Mouse (Mus musculus) cortical plate, adult 2 months (tissue): ENCODE measurements at regions not wholly inside any gene's neighbourhood (a gene's known extent, or its start where the extent isn't known, plus 50 kb on each side); places are given as distances from the start of the nearest gene placed in this dataset.

Experiments
- CTCF ChIP-seq: fragments of 200-500 bp; IDR thresholded peaks from 2 replicates; pipeline ENCODE4 v1.5.1; 2011; ENCODE audit warnings: mild to moderate bottlenecking, control low read depth, low read length; ENCODE audit not compliant: insufficient read depth; ENCODE audit errors: extremely low read depth
- POLR2A ChIP-seq: fragments of 200-500 bp; IDR thresholded peaks from 2 replicates; pipeline ENCODE4 v1.6.1; 2011; ENCODE audit warnings: mild to moderate bottlenecking, low read length, control low read depth; ENCODE audit not compliant: insufficient read depth; ENCODE audit errors: extremely low read depth

DNA sequence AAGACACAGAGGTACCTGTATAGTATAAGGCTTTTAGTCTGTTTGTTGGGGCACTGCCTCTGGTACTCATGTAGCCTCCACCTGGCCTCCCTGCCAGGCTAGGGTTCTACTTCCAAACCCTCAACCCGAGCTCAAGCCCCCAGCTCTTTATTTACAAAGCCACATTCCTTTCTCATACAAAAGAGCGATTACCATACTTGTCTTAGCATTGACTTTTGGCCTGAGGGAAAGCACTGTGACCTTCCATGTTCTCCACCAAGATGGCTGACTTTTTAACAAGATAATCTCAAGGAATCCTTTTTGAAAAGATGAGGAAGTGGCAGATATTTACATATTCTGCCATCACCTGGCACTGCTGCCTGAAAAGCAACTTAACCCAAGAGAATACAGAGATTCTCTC, 747.8 kb upstream of the Gm38303 start:
- TF ChIP-seq CTCF, result no peak
- no peak for TF ChIP-seq POLR2A
